Mouse (Mus musculus): ENCODE data around the gene Hps5. TPM values are rescaled to one million over a fixed set of nuclear protein-coding genes. Genes with fewer than 3 reads are reported as not detected.
A peak's percentile ranks its signal among the peaks of the same experiment; 100 is the strongest.

The Hps5 gene
- total RNA-seq, 2 experiments from 2014 or later, result 14.0 to 14.2 TPM

- no peak for TF ChIP-seq CTCF (conservative IDR thresholded peaks at IDR 0.05)
- no peak overlapping the region; the same call in 1 of the 2 replicates for H3K27ac ChIP-seq
- DNase-seq (ENCODE audit: low spot score in 2 of 2), result peak in 1 of 2 experiments; percentile 29
- H3K4me3 ChIP-seq, result no peak overlapping the region
Measured at GRCm38 (mm10) chr7:46718591-46719270, 77.1 kb downstream of the Hps5 start.

- no peak overlapping the region for H3K4me3 ChIP-seq
- no peak for TF ChIP-seq CTCF (conservative IDR thresholded peaks at IDR 0.05)
- no peak overlapping the region for H3K27ac ChIP-seq
- no peak for DNase-seq (ENCODE audit: low spot score in 2 of 2)
Measured at GRCm38 (mm10) chr7:46716897-46717296, 79.0 kb downstream of the Hps5 start.

- H3K27ac ChIP-seq, result no peak within 1 kb of the TSS
- no peak for DNase-seq (ENCODE audit: low spot score in 2 of 2)
- no peak for TF ChIP-seq CTCF (conservative IDR thresholded peaks at IDR 0.05)
- H3K4me3 ChIP-seq, result no peak within 1 kb of the TSS
Measured at GRCm38 (mm10) chr7:46715600-46715999, 80.3 kb downstream of the Hps5 start, which contains the start of gene Saa3. TSS of gene Saa3 (minus strand) at chr7:46715700.

- TF ChIP-seq CTCF (conservative IDR thresholded peaks at IDR 0.05), result peak; percentile 95
- Histone ChIP-seq H3K4me3 (no peak overlapping the region), H3K27ac (no peak overlapping the region)
- DNase-seq (ENCODE audit: low spot score in 2 of 2), result peak; percentile 44 to 76
Measured at GRCm38 (mm10) chr7:46714518-46714917, 81.3 kb downstream of the Hps5 start.

GRCm38 (mm10) chr7:46712250-46712649 lies 83.6 kb downstream of the Hps5 start:
- no peak overlapping the region for H3K4me3 ChIP-seq
- TF ChIP-seq CTCF (conservative IDR thresholded peaks at IDR 0.05), result no peak
- DNase-seq (ENCODE audit: low spot score in 2 of 2), result no peak
- H3K27ac ChIP-seq, result no peak overlapping the region

Other genes with a start within 250 kb of the Hps5 start
- 10 to 100 TPM; 47.3 to 54.1 TPM for gene Sergef, start 156.3 kb downstream of the Hps5 start, total RNA-seq (2021)
- under 1 TPM; 0.44 to 0.61 TPM for gene Tph1, start 123.5 kb downstream of the Hps5 start, total RNA-seq (2021)
- gene Saal1, start 85.4 kb downstream of the Hps5 start, total RNA-seq (2021), result 10 to 100 TPM; 11.0 to 11.2 TPM
- gene Saa3, start 80.4 kb downstream of the Hps5 start, total RNA-seq (2021), result not detected
- gene Saa4, start 63.5 kb downstream of the Hps5 start, total RNA-seq (2021), result not detected
- gene Saa1, start 53.1 kb downstream of the Hps5 start, total RNA-seq (2021), result not detected
- gene Saa2, start 44.3 kb downstream of the Hps5 start, total RNA-seq (2021), result not detected
- gene Gtf2h1, start within 50 bp of the Hps5 start, total RNA-seq (2021), result 10 to 100 TPM; 35.0 to 36.1 TPM
- gene Ldha, start 45.4 kb upstream of the Hps5 start, total RNA-seq (2021), result 100 to 1,000 TPM; 280 to 297 TPM
- gene Ldhc, start 65.1 kb upstream of the Hps5 start, total RNA-seq (2021), result not detected
- gene Tsg101, start 123.9 kb upstream of the Hps5 start, total RNA-seq (2021), result 10 to 100 TPM; 75.8 to 77.9 TPM
- gene Uevld, start 162.5 kb upstream of the Hps5 start, total RNA-seq (2021), result 10 to 100 TPM; 14.5 to 15.7 TPM
- gene Gm9999, start 187.5 kb upstream of the Hps5 start, total RNA-seq (2021), result not detected
- 10 to 100 TPM; 15.4 to 16.0 TPM for gene Spty2d1, start 212.3 kb upstream of the Hps5 start, total RNA-seq (2021)

Measured in layer of hippocampus, adult 2 months (tissue).